Mouse (Mus musculus) right cerebral cortex, adult 2 months (tissue): ENCODE data around the gene Mob3c.
A peak's percentile ranks its signal among the peaks of the same experiment; 100 is the strongest.

ENCODE experiments used
- DNase-seq, 2 experiments: peaks; one replicate each; pipeline ENCODE4 v3.0.0; 2021 to 2022; ENCODE audit warnings: low spot score in 2 of 2

Gene Mob3c

DNA sequence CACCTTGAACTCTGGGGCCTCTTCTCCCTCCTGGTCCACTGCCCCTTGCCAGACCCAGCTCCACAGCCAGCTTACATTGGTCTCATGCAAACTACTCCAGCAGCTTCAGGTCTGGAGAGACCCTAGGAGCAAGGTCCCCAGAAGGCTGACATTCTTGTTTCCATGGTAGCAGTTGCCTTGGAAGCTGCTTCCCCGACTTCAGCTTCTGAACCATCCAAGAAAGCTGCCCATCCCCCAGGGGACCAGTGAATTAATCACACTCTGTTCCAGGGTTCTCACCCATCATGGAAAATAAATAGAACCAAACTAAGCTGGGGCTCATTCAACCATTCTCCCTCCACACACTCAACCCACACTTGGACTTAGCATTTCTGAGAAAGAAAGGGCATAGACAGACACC lies 53.3 kb downstream of the Mob3c start:
- peak; percentile 46 to 52 for DNase-seq

DNA sequence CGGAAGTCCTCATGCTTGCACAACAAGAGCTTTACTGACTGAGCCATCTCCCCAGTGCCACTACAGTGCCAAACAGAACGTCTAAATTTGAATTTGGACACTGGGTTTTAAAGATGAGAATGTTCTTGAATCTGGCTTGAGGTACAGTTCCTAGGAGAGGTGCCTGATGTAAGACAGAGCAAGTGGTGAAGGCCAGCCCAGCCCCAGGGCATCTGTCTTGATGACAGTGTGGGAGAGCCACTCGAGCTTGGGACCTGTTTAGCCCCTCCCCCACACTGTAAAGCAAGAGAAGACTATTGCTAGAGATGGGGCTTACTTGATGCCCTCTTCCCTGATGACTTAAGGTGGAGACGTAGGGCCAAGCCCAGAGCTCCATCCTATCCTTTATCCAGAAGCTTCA lies 54.3 kb downstream of the Mob3c start:
- no peak for DNase-seq

DNA sequence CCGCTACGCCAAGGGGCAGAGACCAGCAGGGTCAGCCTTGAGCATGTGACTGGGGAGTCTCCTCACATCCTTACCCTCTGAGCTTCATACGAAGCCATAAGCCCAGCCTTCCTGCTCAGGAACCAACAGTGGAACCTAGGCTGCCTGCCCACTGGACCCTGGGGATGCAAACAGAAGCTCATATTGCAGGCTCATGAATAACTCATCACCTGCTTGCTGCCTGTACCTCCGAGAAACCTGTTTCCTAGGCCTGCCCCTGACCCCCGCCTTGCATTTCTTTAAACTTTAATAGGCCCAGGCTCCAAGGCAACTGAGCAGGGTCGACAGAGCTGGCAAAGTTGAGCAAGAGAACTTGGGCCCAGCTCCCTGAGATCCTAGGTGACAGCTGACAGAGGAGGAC lies 56.1 kb downstream of the Mob3c start, which contains the start of gene Kncn:
Gene Kncn (plus strand): TSS at position 379 of the 400 bp plus-strand sequence.
- DNase-seq = no peak
